Mouse (Mus musculus): Measurements from ENCODE around the gene Saxo1. TPM values are rescaled to one million over a fixed set of nuclear protein-coding genes. Genes with fewer than 3 reads are reported as not detected.

Saxo1 gene
- polyA plus RNA-seq, 1 experiment from 2014 or later, result not detected

- ATAC-seq, result no peak
- Histone ChIP-seq H3K27me3 (replicated peaks; ENCODE audit: control insufficient read depth, insufficient read depth, low read length) (no peaks in the 10 kb centered on the region), H3K4me1 (ENCODE audit: control insufficient read depth, insufficient read depth, low read depth, low read length) (0 out of 2 replicates have a peak, but pooled peaks cover 2% of the 10 kb centered on the region), H3K4me3 (ENCODE audit: low read length) (no peak overlapping the region), H3K27ac (ENCODE audit: low read depth, low read length) (no peak overlapping the region), H3K4me2 (ENCODE audit: low read length) (no peak overlapping the region), H3K9me3 (ENCODE audit: control insufficient read depth, low read length) (no peaks in the 10 kb centered on the region), H3K36me3 (ENCODE audit: control insufficient read depth, insufficient read depth, low read length) (no peaks in the 10 kb centered on the region), H3K9ac (ENCODE audit: low read depth, low read length) (no peak overlapping the region)
- 24% methylated on average over 3 of the region's 3 CpGs for WGBS
These were observed 144.7 kb downstream of the Saxo1 start for GRCm38 (mm10) chr4:86413388-86413787.

DNA sequence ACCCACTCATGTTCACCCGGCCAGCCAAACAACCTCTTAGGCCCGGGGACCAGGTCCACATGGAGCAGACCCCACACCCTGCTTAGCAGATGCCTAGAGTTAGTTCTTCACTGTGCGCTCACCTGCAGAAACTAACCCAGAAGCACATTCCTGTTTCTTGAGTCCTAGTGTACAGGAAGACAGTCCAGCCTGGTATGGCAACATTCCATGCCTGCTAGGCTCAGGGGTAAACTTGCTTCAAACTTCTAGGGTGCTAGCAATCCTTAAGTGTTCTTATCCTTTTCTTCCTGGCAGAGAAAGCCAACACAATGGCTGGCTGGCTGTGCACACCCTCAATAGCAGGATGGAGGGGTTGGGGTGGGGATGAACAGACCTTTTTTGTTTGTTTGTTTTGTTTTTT, 147.2 kb downstream of the Saxo1 start:
- no peak overlapping the region for H3K4me3 ChIP-seq (ENCODE audit: low read length)
- H3K9ac ChIP-seq (ENCODE audit: low read depth, low read length), result no peak overlapping the region
- no peak overlapping the region for H3K27ac ChIP-seq (ENCODE audit: low read depth, low read length)
- no peaks in the 10 kb centered on the region for H3K27me3 ChIP-seq (replicated peaks; ENCODE audit: control insufficient read depth, insufficient read depth, low read length)
- WGBS, result 96% methylated on average over 3 of the region's 3 CpGs
- ATAC-seq, result no peak
- no peaks in the 10 kb centered on the region for H3K9me3 ChIP-seq (ENCODE audit: control insufficient read depth, low read length)
- H3K4me1 ChIP-seq (ENCODE audit: control insufficient read depth, insufficient read depth, low read depth, low read length), result no peaks in the 10 kb centered on the region
- no peak overlapping the region for H3K4me2 ChIP-seq (ENCODE audit: low read length)
- no peaks in the 10 kb centered on the region for H3K36me3 ChIP-seq (ENCODE audit: control insufficient read depth, insufficient read depth, low read length)

- WGBS, result 86% methylated on average over 9 of the region's 9 CpGs
- H3K36me3 ChIP-seq (ENCODE audit: control insufficient read depth, insufficient read depth, low read length), result no peaks in the 10 kb centered on the region
- no peak overlapping the region for H3K27ac ChIP-seq (ENCODE audit: low read depth, low read length)
- no peak overlapping the region for H3K9ac ChIP-seq (ENCODE audit: low read depth, low read length)
- no peaks in the 10 kb centered on the region for H3K9me3 ChIP-seq (ENCODE audit: control insufficient read depth, low read length)
- ATAC-seq, result no peak
- no peaks in the 10 kb centered on the region for H3K4me1 ChIP-seq (ENCODE audit: control insufficient read depth, insufficient read depth, low read depth, low read length)
- H3K27me3 ChIP-seq (replicated peaks; ENCODE audit: control insufficient read depth, insufficient read depth, low read length), result no peaks in the 10 kb centered on the region
- H3K4me2 ChIP-seq (ENCODE audit: low read length), result no peak overlapping the region
- H3K4me3 ChIP-seq (ENCODE audit: low read length), result no peak overlapping the region
These were observed 149.7 kb downstream of the Saxo1 start for GRCm38 (mm10) chr4:86408421-86408820.

DNA sequence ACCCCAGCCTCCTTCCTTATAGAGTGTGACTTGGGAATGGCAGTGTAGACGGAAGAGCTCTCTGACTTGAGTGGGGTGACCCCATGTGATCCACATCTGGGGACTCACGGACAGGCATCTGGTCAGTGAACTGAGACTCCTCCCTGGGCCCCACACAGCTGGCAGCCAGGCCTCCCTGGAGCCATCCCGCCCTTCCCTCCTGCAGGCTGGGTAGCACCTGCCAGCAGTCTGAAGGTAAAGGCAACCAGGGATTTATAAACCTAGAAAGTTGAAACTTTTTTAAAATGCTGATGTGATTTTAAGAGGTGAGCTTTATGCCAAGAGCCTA, 151.0 kb downstream of the Saxo1 start:
- H3K36me3 ChIP-seq (ENCODE audit: control insufficient read depth, insufficient read depth, low read length), result no peaks in the 10 kb centered on the region
- no peak overlapping the region for H3K27ac ChIP-seq (ENCODE audit: low read depth, low read length)
- H3K4me3 ChIP-seq (ENCODE audit: low read length), result no peak overlapping the region
- WGBS, result 68% methylated on average over 3 of the region's 3 CpGs
- no peaks in the 10 kb centered on the region for H3K27me3 ChIP-seq (replicated peaks; ENCODE audit: control insufficient read depth, insufficient read depth, low read length)
- H3K9ac ChIP-seq (ENCODE audit: low read depth, low read length), result no peak overlapping the region
- ATAC-seq, result no peak
- H3K9me3 ChIP-seq (ENCODE audit: control insufficient read depth, low read length), result no peaks in the 10 kb centered on the region
- H3K4me2 ChIP-seq (ENCODE audit: low read length), result no peak overlapping the region
- H3K4me1 ChIP-seq (ENCODE audit: control insufficient read depth, insufficient read depth, low read depth, low read length), result no peaks in the 10 kb centered on the region

- no peak overlapping the region for H3K9ac ChIP-seq (ENCODE audit: low read depth, low read length)
- ATAC-seq, result no peak
- H3K4me1 ChIP-seq (ENCODE audit: control insufficient read depth, insufficient read depth, low read depth, low read length), result no peaks in the 10 kb centered on the region
- H3K27me3 ChIP-seq (replicated peaks; ENCODE audit: control insufficient read depth, insufficient read depth, low read length), result no peaks in the 10 kb centered on the region
- no peaks in the 10 kb centered on the region for H3K36me3 ChIP-seq (ENCODE audit: control insufficient read depth, insufficient read depth, low read length)
- no peak overlapping the region for H3K4me2 ChIP-seq (ENCODE audit: low read length)
- H3K9me3 ChIP-seq (ENCODE audit: control insufficient read depth, low read length), result no peaks in the 10 kb centered on the region
- 66% methylated on average over 7 of the region's 7 CpGs for WGBS
- H3K27ac ChIP-seq (ENCODE audit: low read depth, low read length), result no peak overlapping the region
- no peak overlapping the region for H3K4me3 ChIP-seq (ENCODE audit: low read length)
These were observed 151.5 kb downstream of the Saxo1 start for GRCm38 (mm10) chr4:86406501-86407199.

DNA sequence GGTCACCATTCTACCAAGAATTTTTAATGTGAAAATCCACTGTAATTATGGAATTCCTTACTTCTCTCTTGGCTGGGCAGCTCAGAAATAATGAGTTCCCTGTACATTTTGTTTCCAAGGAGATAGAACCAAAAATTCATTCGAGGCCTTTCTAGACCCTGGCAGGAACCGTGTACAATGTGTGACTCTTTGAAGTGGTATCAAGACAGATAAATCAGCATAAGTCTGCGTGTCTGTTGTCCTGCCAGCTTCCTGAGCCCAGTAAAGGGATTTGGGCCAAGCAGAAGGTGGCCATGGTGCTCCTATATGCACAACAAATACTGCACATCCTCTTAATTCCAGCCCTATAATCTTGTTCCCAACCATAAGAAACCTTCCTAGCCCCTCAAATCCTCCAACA, 157.0 kb downstream of the Saxo1 start:
- Histone ChIP-seq H3K27ac (ENCODE audit: low read depth, low read length) (no peak overlapping the region), H3K4me3 (ENCODE audit: low read length) (no peak overlapping the region), H3K27me3 (replicated peaks; ENCODE audit: control insufficient read depth, insufficient read depth, low read length) (no peaks in the 10 kb centered on the region), H3K4me1 (ENCODE audit: control insufficient read depth, insufficient read depth, low read depth, low read length) (no peaks in the 10 kb centered on the region), H3K9ac (ENCODE audit: low read depth, low read length) (no peak overlapping the region), H3K4me2 (ENCODE audit: low read length) (no peak overlapping the region), H3K36me3 (ENCODE audit: control insufficient read depth, insufficient read depth, low read length) (no peaks in the 10 kb centered on the region), H3K9me3 (ENCODE audit: control insufficient read depth, low read length) (no peaks in the 10 kb centered on the region)
- WGBS, result 50% methylated on average over 3 of the region's 3 CpGs
- no peak for ATAC-seq

- 69% methylated on average over 2 of the region's 2 CpGs for WGBS
- Histone ChIP-seq H3K27me3 (replicated peaks; ENCODE audit: control insufficient read depth, insufficient read depth, low read length) (no peaks in the 10 kb centered on the region), H3K4me1 (ENCODE audit: control insufficient read depth, insufficient read depth, low read depth, low read length) (no peaks in the 10 kb centered on the region), H3K36me3 (ENCODE audit: control insufficient read depth, insufficient read depth, low read length) (no peaks in the 10 kb centered on the region), H3K4me3 (ENCODE audit: low read length) (no peak overlapping the region), H3K9ac (ENCODE audit: low read depth, low read length) (no peak overlapping the region), H3K27ac (ENCODE audit: low read depth, low read length) (no peak overlapping the region), H3K4me2 (ENCODE audit: low read length) (no peak overlapping the region), H3K9me3 (ENCODE audit: control insufficient read depth, low read length) (no peaks in the 10 kb centered on the region)
- no peak for ATAC-seq
These were observed 160.7 kb downstream of the Saxo1 start for GRCm38 (mm10) chr4:86397470-86397869.

DNA sequence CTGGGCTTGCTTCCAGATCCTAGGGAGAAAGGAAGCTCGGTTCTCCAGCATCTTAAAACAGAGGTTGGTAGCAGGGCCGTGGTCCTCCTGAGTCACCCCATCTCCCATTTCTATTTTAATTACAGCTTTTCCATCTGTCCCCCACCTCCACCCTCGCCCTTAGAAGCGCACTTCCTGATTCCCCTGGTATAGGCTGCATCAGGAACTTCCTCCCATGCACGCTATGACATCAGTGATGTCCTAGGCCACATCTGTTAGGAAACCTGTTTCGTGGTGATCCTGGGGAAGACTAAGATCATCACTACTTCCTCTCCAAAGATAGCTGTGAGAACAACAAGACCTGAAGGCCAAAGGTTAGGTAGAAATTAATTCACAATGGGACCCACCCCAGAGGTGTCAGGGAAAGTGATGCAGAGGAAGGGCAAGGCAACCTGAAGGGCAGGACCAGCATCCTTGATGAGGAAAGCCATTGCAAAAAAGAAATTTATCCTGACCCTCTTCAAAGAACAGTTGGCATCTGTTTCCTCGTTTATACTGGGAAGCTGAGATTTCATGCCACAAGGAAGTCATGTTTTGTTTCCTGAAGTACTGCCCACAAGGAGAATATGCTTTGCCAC, 161.3 kb downstream of the Saxo1 start:
- Histone ChIP-seq H3K4me1 (ENCODE audit: control insufficient read depth, insufficient read depth, low read depth, low read length) (no peaks in the 10 kb centered on the region), H3K36me3 (ENCODE audit: control insufficient read depth, insufficient read depth, low read length) (no peaks in the 10 kb centered on the region), H3K9me3 (ENCODE audit: control insufficient read depth, low read length) (no peaks in the 10 kb centered on the region), H3K4me2 (ENCODE audit: low read length) (no peak overlapping the region), H3K27ac (ENCODE audit: low read depth, low read length) (no peak overlapping the region), H3K27me3 (replicated peaks; ENCODE audit: control insufficient read depth, insufficient read depth, low read length) (no peaks in the 10 kb centered on the region), H3K9ac (ENCODE audit: low read depth, low read length) (no peak overlapping the region), H3K4me3 (ENCODE audit: low read length) (no peak overlapping the region)
- 76% methylated on average over 7 of the region's 7 CpGs for WGBS
- ATAC-seq, result no peak

DNA sequence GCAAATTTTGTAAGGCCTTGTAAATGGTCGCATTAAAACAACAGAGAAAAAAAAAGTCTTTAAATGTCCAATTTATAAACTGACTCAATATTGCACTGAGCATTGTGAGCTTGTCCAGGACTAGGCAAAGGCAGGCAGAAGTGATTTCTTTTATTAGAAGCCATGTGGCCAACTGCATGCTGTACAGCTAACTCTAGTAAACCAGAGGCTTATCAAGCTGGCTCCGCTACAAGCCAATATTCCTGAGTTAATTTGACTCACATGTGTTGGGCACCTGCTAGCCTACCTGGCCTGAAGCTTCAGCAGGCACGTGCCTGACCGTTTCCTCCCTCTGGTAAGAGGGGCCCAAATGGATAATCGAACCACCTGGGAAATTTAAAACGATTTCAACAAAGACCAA, 162.5 kb downstream of the Saxo1 start:
- no peak overlapping the region for H3K4me3 ChIP-seq (ENCODE audit: low read length)
- H3K27ac ChIP-seq (ENCODE audit: low read depth, low read length), result no peak overlapping the region
- 70% methylated on average over 6 of the region's 6 CpGs for WGBS
- H3K9ac ChIP-seq (ENCODE audit: low read depth, low read length), result no peak overlapping the region
- H3K9me3 ChIP-seq (ENCODE audit: control insufficient read depth, low read length), result no peaks in the 10 kb centered on the region
- ATAC-seq, result peak; percentile 40; the same call in 1 of the 2 replicates
- H3K4me2 ChIP-seq (ENCODE audit: low read length), result no peak overlapping the region
- H3K36me3 ChIP-seq (ENCODE audit: control insufficient read depth, insufficient read depth, low read length), result no peaks in the 10 kb centered on the region
- no peaks in the 10 kb centered on the region for H3K27me3 ChIP-seq (replicated peaks; ENCODE audit: control insufficient read depth, insufficient read depth, low read length)
- no peaks in the 10 kb centered on the region for H3K4me1 ChIP-seq (ENCODE audit: control insufficient read depth, insufficient read depth, low read depth, low read length)
